Mouse (Mus musculus): Measurements from ENCODE around the gene Slc13a2. TPM values are rescaled to one million over a fixed set of nuclear protein-coding genes. Genes with fewer than 3 reads are reported as not detected.
A peak's percentile ranks its signal among the peaks of the same experiment; 100 is the strongest.

Slc13a2 gene
- total and polyA plus RNA-seq, 2 experiments from 2014 or later = not detected

GRCm38 (mm10) chr11:78447168-78447567 is 25.2 kb upstream of the Slc13a2 start:
- Histone ChIP-seq H3K27me3 (ENCODE audit: control insufficient read depth, insufficient read depth, low read length) (no peaks in the 10 kb centered on the region), H3K4me2 (ENCODE audit: low read depth, low read length) (no peak overlapping the region), H3K36me3 (replicated peaks; ENCODE audit: control insufficient read depth, insufficient read depth, low read length) (no peaks in the 10 kb centered on the region), H3K4me3 (ENCODE audit: low read depth, low read length) (no peak overlapping the region), H3K27ac (ENCODE audit: low read depth) (no peak overlapping the region), H3K9me3 (replicated peaks; ENCODE audit: control insufficient read depth, low read length) (no peaks in the 10 kb centered on the region), H3K9ac (replicated peaks; ENCODE audit: low read depth, low read length) (no peak overlapping the region), H3K4me1 (ENCODE audit: control insufficient read depth, insufficient read depth) (no peaks in the 10 kb centered on the region)
- ATAC-seq (ENCODE audit: insufficient read depth, low read depth) (no peak), DNase-seq (ENCODE audit: low spot score) (no peak)
- no peak for TF ChIP-seq CTCF (IDR thresholded peaks at IDR 0.05; ENCODE audit: low read depth)
- TF ChIP-seq EP300 (IDR thresholded peaks at IDR 0.05; ENCODE audit: low read depth) = no peak
- 59% methylated on average over 3 of the region's 3 CpGs for WGBS

- H3K4me2 ChIP-seq (ENCODE audit: low read depth, low read length) = no peak overlapping the region
- TF ChIP-seq EP300 (IDR thresholded peaks at IDR 0.05; ENCODE audit: low read depth) (no peak), CTCF (IDR thresholded peaks at IDR 0.05; ENCODE audit: low read depth) (no peak)
- H3K36me3 ChIP-seq (replicated peaks; ENCODE audit: control insufficient read depth, insufficient read depth, low read length) = no peaks in the 10 kb centered on the region
- H3K27me3 ChIP-seq (ENCODE audit: control insufficient read depth, insufficient read depth, low read length) = no peaks in the 10 kb centered on the region
- WGBS = 70% methylated on average over 5 of the region's 5 CpGs
- H3K4me1 ChIP-seq (ENCODE audit: control insufficient read depth, insufficient read depth) = no peaks in the 10 kb centered on the region
- H3K4me3 ChIP-seq (ENCODE audit: low read depth, low read length) = no peak overlapping the region
- H3K9me3 ChIP-seq (replicated peaks; ENCODE audit: control insufficient read depth, low read length) = no peaks in the 10 kb centered on the region
- ATAC-seq (ENCODE audit: insufficient read depth, low read depth) (no peak), DNase-seq (ENCODE audit: low spot score) (no peak)
- H3K27ac ChIP-seq (ENCODE audit: low read depth) = no peak overlapping the region
- no peak overlapping the region for H3K9ac ChIP-seq (replicated peaks; ENCODE audit: low read depth, low read length)
These were observed 21.1 kb upstream of the Slc13a2 start for GRCm38 (mm10) chr11:78443115-78443514.

GRCm38 (mm10) chr11:78438399-78438930 is 16.4 kb upstream of the Slc13a2 start:
- ATAC-seq (ENCODE audit: insufficient read depth, low read depth) (no peak), DNase-seq (ENCODE audit: low spot score) (no peak)
- Histone ChIP-seq H3K27me3 (ENCODE audit: control insufficient read depth, insufficient read depth, low read length) (no peaks in the 10 kb centered on the region), H3K27ac (ENCODE audit: low read depth) (no peak overlapping the region), H3K36me3 (replicated peaks; ENCODE audit: control insufficient read depth, insufficient read depth, low read length) (no peaks in the 10 kb centered on the region), H3K9ac (replicated peaks; ENCODE audit: low read depth, low read length) (no peak overlapping the region), H3K9me3 (replicated peaks; ENCODE audit: control insufficient read depth, low read length) (no peaks in the 10 kb centered on the region), H3K4me3 (ENCODE audit: low read depth, low read length) (no peak overlapping the region), H3K4me1 (ENCODE audit: control insufficient read depth, insufficient read depth) (no peaks in the 10 kb centered on the region), H3K4me2 (ENCODE audit: low read depth, low read length) (no peak overlapping the region)
- no peak for TF ChIP-seq CTCF (IDR thresholded peaks at IDR 0.05; ENCODE audit: low read depth)
- no peak for TF ChIP-seq EP300 (IDR thresholded peaks at IDR 0.05; ENCODE audit: low read depth)
- 39% methylated on average over 3 of the region's 3 CpGs for WGBS

- Histone ChIP-seq H3K4me1 (ENCODE audit: control insufficient read depth, insufficient read depth) (no peaks in the 10 kb centered on the region), H3K27ac (ENCODE audit: low read depth) (no peak overlapping the region), H3K27me3 (ENCODE audit: control insufficient read depth, insufficient read depth, low read length) (no peaks in the 10 kb centered on the region), H3K9ac (replicated peaks; ENCODE audit: low read depth, low read length) (no peak overlapping the region), H3K4me2 (ENCODE audit: low read depth, low read length) (no peak overlapping the region), H3K36me3 (replicated peaks; ENCODE audit: control insufficient read depth, insufficient read depth, low read length) (no peaks in the 10 kb centered on the region), H3K9me3 (replicated peaks; ENCODE audit: control insufficient read depth, low read length) (no peaks in the 10 kb centered on the region), H3K4me3 (ENCODE audit: low read depth, low read length) (no peak overlapping the region)
- TF ChIP-seq CTCF (IDR thresholded peaks at IDR 0.05; ENCODE audit: low read depth) (no peak), EP300 (IDR thresholded peaks at IDR 0.05; ENCODE audit: low read depth) (no peak)
- no peak for ATAC-seq (ENCODE audit: insufficient read depth, low read depth)
- WGBS = 89% methylated on average over 7 of the region's 7 CpGs
- no peak for DNase-seq (ENCODE audit: low spot score)
These were observed 15.2 kb upstream of the Slc13a2 start for GRCm38 (mm10) chr11:78437182-78437581.

GRCm38 (mm10) chr11:78435776-78436349 is 13.8 kb upstream of the Slc13a2 start:
- Histone ChIP-seq H3K9me3 (replicated peaks; ENCODE audit: control insufficient read depth, low read length) (no peaks in the 10 kb centered on the region), H3K4me3 (ENCODE audit: low read depth, low read length) (no peak overlapping the region), H3K36me3 (replicated peaks; ENCODE audit: control insufficient read depth, insufficient read depth, low read length) (no peaks in the 10 kb centered on the region), H3K27me3 (ENCODE audit: control insufficient read depth, insufficient read depth, low read length) (no peaks in the 10 kb centered on the region), H3K27ac (ENCODE audit: low read depth) (no peak overlapping the region), H3K9ac (replicated peaks; ENCODE audit: low read depth, low read length) (no peak overlapping the region), H3K4me2 (ENCODE audit: low read depth, low read length) (no peak overlapping the region), H3K4me1 (ENCODE audit: control insufficient read depth, insufficient read depth) (no peaks in the 10 kb centered on the region)
- TF ChIP-seq EP300 (IDR thresholded peaks at IDR 0.05; ENCODE audit: low read depth) (no peak), CTCF (IDR thresholded peaks at IDR 0.05; ENCODE audit: low read depth) (peak; percentile 43)
- DNase-seq (ENCODE audit: low spot score) (no peak), ATAC-seq (ENCODE audit: insufficient read depth, low read depth) (no peak)
- 7% methylated on average over 19 of the region's 19 CpGs for WGBS

GRCm38 (mm10) chr11:78434052-78434451 is 12.0 kb upstream of the Slc13a2 start:
- WGBS = 22% methylated on average over 4 of the region's 4 CpGs
- no peaks in the 10 kb centered on the region for H3K36me3 ChIP-seq (replicated peaks; ENCODE audit: control insufficient read depth, insufficient read depth, low read length)
- H3K4me3 ChIP-seq (ENCODE audit: low read depth, low read length) = no peak overlapping the region

More at GRCm38 (mm10) chr11:78434052-78434451, 12.0 kb upstream of the Slc13a2 start:
- H3K27ac ChIP-seq (ENCODE audit: low read depth) = no peak overlapping the region
- H3K4me1 ChIP-seq (ENCODE audit: control insufficient read depth, insufficient read depth) = no peaks in the 10 kb centered on the region
- no peaks in the 10 kb centered on the region for H3K9me3 ChIP-seq (replicated peaks; ENCODE audit: control insufficient read depth, low read length)
- TF ChIP-seq CTCF (IDR thresholded peaks at IDR 0.05; ENCODE audit: low read depth) = no peak
- no peak for TF ChIP-seq EP300 (IDR thresholded peaks at IDR 0.05; ENCODE audit: low read depth)
- ATAC-seq (ENCODE audit: insufficient read depth, low read depth) (no peak), DNase-seq (ENCODE audit: low spot score) (no peak)
- no peak overlapping the region for H3K9ac ChIP-seq (replicated peaks; ENCODE audit: low read depth, low read length)
- no peak overlapping the region for H3K4me2 ChIP-seq (ENCODE audit: low read depth, low read length)
- no peaks in the 10 kb centered on the region for H3K27me3 ChIP-seq (ENCODE audit: control insufficient read depth, insufficient read depth, low read length)
